Mouse (Mus musculus) kidney, embryonic 15.5 days (tissue): ENCODE data around the gene Aldh1a1. TPM values are rescaled to one million over a fixed set of nuclear protein-coding genes. Genes with fewer than 3 reads are reported as not detected.

Experiments
- ATAC-seq: fragments of 200-750 bp; cut with Nextera tagmentation; replicated peaks from 2 replicates; pipeline ENCODE4 v1.8.0; 2017; ENCODE audit warnings: moderate TSS enrichment; ENCODE audit not compliant: low FRiP score
- H3K27ac ChIP-seq: fragments of 300-500 bp; sonication (generic); 2 replicates; pipeline ENCODE4 v1.5.1; 2015; ENCODE audit warnings: mild to moderate bottlenecking, inconsistent platforms
- H3K27me3 ChIP-seq: fragments of 300-500 bp; sonication (generic); 2 replicates; pipeline ENCODE4 v1.6.1; 2015; ENCODE audit warnings: inconsistent platforms
- H3K36me3 ChIP-seq: fragments of 300-500 bp; sonication (generic); 2 replicates; pipeline ENCODE4 v1.6.1; 2015; ENCODE audit warnings: inconsistent platforms
- H3K4me1 ChIP-seq: fragments of 300-500 bp; sonication (generic); 2 replicates; pipeline ENCODE4 v1.6.1; 2015; ENCODE audit warnings: inconsistent platforms
- H3K4me2 ChIP-seq: fragments of 300-500 bp; sonication (generic); 2 replicates; pipeline ENCODE4 v1.6.1; 2015; ENCODE audit warnings: moderate library complexity, mild to moderate bottlenecking, inconsistent platforms
- H3K4me3 ChIP-seq: fragments of 300-500 bp; sonication (generic); replicated peaks from 2 replicates; pipeline ENCODE4 v1.5.1; 2015; ENCODE audit warnings: mild to moderate bottlenecking, inconsistent platforms
- H3K9ac ChIP-seq: fragments of 300-500 bp; sonication (generic); 2 replicates; pipeline ENCODE4 v1.6.1; 2015; ENCODE audit warnings: mild to moderate bottlenecking, inconsistent platforms
- H3K9me3 ChIP-seq: fragments of 300-500 bp; sonication (generic); replicated peaks from 2 replicates; pipeline ENCODE4 v1.6.1; 2016; ENCODE audit warnings: inconsistent platforms
- WGBS: fragments of 180-500 bp; shearing (Covaris S2); methylation state at CpG from one replicate; pipeline ENCODE4 v1.1.7; 2015; ENCODE audit warnings: mixed read lengths; 5-methylcytosine and 5-hydroxymethylcytosine counted together
- polyA plus RNA-seq: library from polyadenylated mRNA; unstranded; fragments of >200 nt; fragmentation: Nextera tagmentation; extraction: Ambion mirVana; gene quantifications from 2 replicates; pipeline ENCODE4 v1.2.1, GENCODE M21; 2015

Aldh1a1 gene
- polyA plus RNA-seq, 1 experiment from 2014 or later = 4.1 TPM

- no peaks in the 10 kb centered on the region for H3K27me3 ChIP-seq
- no peaks in the 10 kb centered on the region for H3K36me3 ChIP-seq
- ATAC-seq = no peak
- no peak overlapping the region for H3K4me2 ChIP-seq
- H3K4me1 ChIP-seq = no peaks in the 10 kb centered on the region
- no peak overlapping the region for H3K4me3 ChIP-seq
- no peak overlapping the region for H3K9ac ChIP-seq
- H3K27ac ChIP-seq = no peak overlapping the region
- no peaks in the 10 kb centered on the region for H3K9me3 ChIP-seq
Observed at GRCm38 (mm10) chr19:20558544-20558943, 66.0 kb downstream of the Aldh1a1 start.

GRCm38 (mm10) chr19:20558952-20559351, 66.4 kb downstream of the Aldh1a1 start:
- 88% methylated on average over 3 of the region's 3 CpGs for WGBS
- Histone ChIP-seq H3K27ac (no peak overlapping the region), H3K4me2 (no peak overlapping the region), H3K9ac (no peak overlapping the region), H3K9me3 (no peaks in the 10 kb centered on the region), H3K4me3 (no peak overlapping the region), H3K4me1 (no peaks in the 10 kb centered on the region), H3K36me3 (no peaks in the 10 kb centered on the region), H3K27me3 (no peaks in the 10 kb centered on the region)
- no peak for ATAC-seq

GRCm38 (mm10) chr19:20559952-20560351, 67.4 kb downstream of the Aldh1a1 start:
- Histone ChIP-seq H3K9me3 (no peaks in the 10 kb centered on the region), H3K27ac (no peak overlapping the region), H3K4me3 (no peak overlapping the region), H3K4me2 (no peak overlapping the region), H3K27me3 (no peaks in the 10 kb centered on the region), H3K36me3 (no peaks in the 10 kb centered on the region), H3K9ac (no peak overlapping the region), H3K4me1 (no peaks in the 10 kb centered on the region)
- no peak for ATAC-seq
- WGBS = 82% methylated on average over 2 of the region's 2 CpGs

- no peak overlapping the region for H3K27ac ChIP-seq
- H3K4me3 ChIP-seq = no peak overlapping the region
- ATAC-seq = no peak
Observed at GRCm38 (mm10) chr19:20562396-20562795, 69.9 kb downstream of the Aldh1a1 start.

GRCm38 (mm10) chr19:20566294-20566693, 73.8 kb downstream of the Aldh1a1 start:
- Histone ChIP-seq H3K36me3 (no peaks in the 10 kb centered on the region), H3K4me2 (no peak overlapping the region), H3K27me3 (no peaks in the 10 kb centered on the region), H3K4me1 (no peaks in the 10 kb centered on the region), H3K9ac (no peak overlapping the region), H3K9me3 (no peaks in the 10 kb centered on the region), H3K27ac (no peak overlapping the region), H3K4me3 (no peak overlapping the region)
- ATAC-seq = no peak
- 65% methylated on average over 4 of the region's 4 CpGs for WGBS

More at GRCm38 (mm10) chr19:20562396-20562795, 69.9 kb downstream of the Aldh1a1 start:
- Histone ChIP-seq H3K9ac (no peak overlapping the region), H3K4me2 (no peak overlapping the region), H3K27me3 (no peaks in the 10 kb centered on the region), H3K4me1 (no peaks in the 10 kb centered on the region), H3K36me3 (no peaks in the 10 kb centered on the region), H3K9me3 (no peaks in the 10 kb centered on the region)

GRCm38 (mm10) chr19:20567039-20567438, 74.5 kb downstream of the Aldh1a1 start:
- Histone ChIP-seq H3K9me3 (no peaks in the 10 kb centered on the region), H3K27me3 (no peaks in the 10 kb centered on the region), H3K4me1 (no peaks in the 10 kb centered on the region), H3K36me3 (no peaks in the 10 kb centered on the region), H3K27ac (no peak overlapping the region), H3K4me2 (no peak overlapping the region), H3K9ac (no peak overlapping the region), H3K4me3 (no peak overlapping the region)
- ATAC-seq = no peak
- WGBS = 95% methylated on average over 2 of the region's 2 CpGs

- H3K4me1 ChIP-seq = no peaks in the 10 kb centered on the region
- WGBS = 49% methylated on average over 3 of the region's 3 CpGs
- no peaks in the 10 kb centered on the region for H3K9me3 ChIP-seq
- no peak overlapping the region for H3K9ac ChIP-seq
- H3K27ac ChIP-seq = no peak overlapping the region
- 0 out of 2 replicates have a peak, but pooled peaks have one; percentile 62 for ATAC-seq
- H3K36me3 ChIP-seq = no peaks in the 10 kb centered on the region
- H3K4me2 ChIP-seq = no peak overlapping the region
- no peaks in the 10 kb centered on the region for H3K27me3 ChIP-seq
- H3K4me3 ChIP-seq = no peak overlapping the region
Observed at GRCm38 (mm10) chr19:20576984-20577383, 84.5 kb downstream of the Aldh1a1 start.

GRCm38 (mm10) chr19:20577429-20577828, 84.9 kb downstream of the Aldh1a1 start:
- Histone ChIP-seq H3K9ac (no peak overlapping the region), H3K4me2 (no peak overlapping the region), H3K27ac (no peak overlapping the region), H3K4me3 (no peak overlapping the region), H3K9me3 (no peaks in the 10 kb centered on the region), H3K4me1 (no peaks in the 10 kb centered on the region), H3K36me3 (no peaks in the 10 kb centered on the region), H3K27me3 (no peaks in the 10 kb centered on the region)
- 77% methylated on average over 5 of the region's 5 CpGs for WGBS
- no peak for ATAC-seq

GRCm38 (mm10) chr19:20599951-20600350, 107.4 kb downstream of the Aldh1a1 start:
- H3K36me3 ChIP-seq = no peaks in the 10 kb centered on the region

GRCm38 (mm10) chr19:20601739-20602138, 109.2 kb downstream of the Aldh1a1 start:
- Histone ChIP-seq H3K4me1 (no peaks in the 10 kb centered on the region), H3K27me3 (no peaks in the 10 kb centered on the region), H3K27ac (no peak overlapping the region), H3K9me3 (no peaks in the 10 kb centered on the region), H3K4me3 (no peak overlapping the region), H3K4me2 (no peak overlapping the region), H3K36me3 (no peaks in the 10 kb centered on the region), H3K9ac (no peak overlapping the region)
- peak; percentile 92 for ATAC-seq
- WGBS = 55% methylated on average over 3 of the region's 3 CpGs

More at GRCm38 (mm10) chr19:20599951-20600350, 107.4 kb downstream of the Aldh1a1 start:
- Histone ChIP-seq H3K9ac (no peak overlapping the region), H3K9me3 (no peaks in the 10 kb centered on the region), H3K4me1 (no peaks in the 10 kb centered on the region), H3K4me3 (no peak overlapping the region), H3K4me2 (no peak overlapping the region), H3K27ac (no peak overlapping the region), H3K27me3 (no peaks in the 10 kb centered on the region)
- ATAC-seq = no peak

GRCm38 (mm10) chr19:20603212-20603611, 110.7 kb downstream of the Aldh1a1 start:
- Histone ChIP-seq H3K36me3 (no peaks in the 10 kb centered on the region), H3K27me3 (no peaks in the 10 kb centered on the region), H3K27ac (no peak overlapping the region), H3K4me1 (no peaks in the 10 kb centered on the region), H3K4me3 (no peak overlapping the region), H3K9ac (no peak overlapping the region), H3K4me2 (no peak overlapping the region), H3K9me3 (no peaks in the 10 kb centered on the region)
- no peak for ATAC-seq
- 79% methylated on average over 1 of the region's 1 CpGs for WGBS

GRCm38 (mm10) chr19:20603866-20604265, 111.4 kb downstream of the Aldh1a1 start:
- H3K4me1 ChIP-seq = no peaks in the 10 kb centered on the region
- no peaks in the 10 kb centered on the region for H3K36me3 ChIP-seq
- no peak overlapping the region for H3K4me2 ChIP-seq
- no peak overlapping the region for H3K9ac ChIP-seq
- no peaks in the 10 kb centered on the region for H3K27me3 ChIP-seq
- ATAC-seq = no peak
- no peak overlapping the region for H3K4me3 ChIP-seq
- H3K9me3 ChIP-seq = no peaks in the 10 kb centered on the region
- WGBS = 84% methylated on average over 2 of the region's 2 CpGs
- no peak overlapping the region for H3K27ac ChIP-seq

- no peaks in the 10 kb centered on the region for H3K4me1 ChIP-seq
- 50% methylated on average over 3 of the region's 3 CpGs for WGBS
Observed at GRCm38 (mm10) chr19:20614252-20614930, 121.9 kb downstream of the Aldh1a1 start.

More at GRCm38 (mm10) chr19:20614252-20614930, 121.9 kb downstream of the Aldh1a1 start:
- Histone ChIP-seq H3K9ac (no peak overlapping the region), H3K36me3 (no peaks in the 10 kb centered on the region), H3K27me3 (no peaks in the 10 kb centered on the region), H3K4me2 (no peak overlapping the region), H3K4me3 (no peak overlapping the region), H3K27ac (no peak overlapping the region), H3K9me3 (no peaks in the 10 kb centered on the region)
- ATAC-seq = no peak
